Mouse (Mus musculus) ES-Bruce4 (cell line): ENCODE measurements around the gene Naa35.

Source experiments
- CTCF ChIP-seq: IDR thresholded peaks from one replicate; pipeline ENCODE4 v1.8.1; 2011; ENCODE audit warnings: low read depth, low read length
- POLR2A ChIP-seq: IDR thresholded peaks from one replicate; pipeline ENCODE4 v1.8.1; 2011; ENCODE audit warnings: low read length; ENCODE audit not compliant: insufficient read depth

DNA sequence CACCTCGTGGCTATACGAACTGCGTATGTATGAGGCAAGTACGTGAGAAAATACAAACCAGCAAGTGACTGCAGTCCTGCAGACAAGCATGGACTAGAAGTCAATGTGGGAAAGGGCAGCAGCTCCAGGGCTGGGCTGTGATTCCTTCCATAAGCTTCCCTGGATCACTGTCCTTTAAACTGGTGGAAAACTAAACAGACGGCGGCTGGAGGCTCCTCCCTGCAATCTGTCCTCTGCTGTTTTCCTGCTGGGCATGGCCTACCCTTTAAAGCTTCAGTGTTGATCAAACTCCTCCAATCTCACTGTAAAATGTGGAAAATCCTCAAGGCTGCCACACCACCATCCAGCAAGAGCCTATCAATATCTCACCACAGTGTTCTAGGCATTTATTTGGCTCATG is 63.5 kb downstream of the Naa35 start:
- TF ChIP-seq CTCF, result no peak
- TF ChIP-seq POLR2A, result no peak
